Comparison of ENCODE assay signal across 8 mouse cellular contexts in the genomic region with DNA sequence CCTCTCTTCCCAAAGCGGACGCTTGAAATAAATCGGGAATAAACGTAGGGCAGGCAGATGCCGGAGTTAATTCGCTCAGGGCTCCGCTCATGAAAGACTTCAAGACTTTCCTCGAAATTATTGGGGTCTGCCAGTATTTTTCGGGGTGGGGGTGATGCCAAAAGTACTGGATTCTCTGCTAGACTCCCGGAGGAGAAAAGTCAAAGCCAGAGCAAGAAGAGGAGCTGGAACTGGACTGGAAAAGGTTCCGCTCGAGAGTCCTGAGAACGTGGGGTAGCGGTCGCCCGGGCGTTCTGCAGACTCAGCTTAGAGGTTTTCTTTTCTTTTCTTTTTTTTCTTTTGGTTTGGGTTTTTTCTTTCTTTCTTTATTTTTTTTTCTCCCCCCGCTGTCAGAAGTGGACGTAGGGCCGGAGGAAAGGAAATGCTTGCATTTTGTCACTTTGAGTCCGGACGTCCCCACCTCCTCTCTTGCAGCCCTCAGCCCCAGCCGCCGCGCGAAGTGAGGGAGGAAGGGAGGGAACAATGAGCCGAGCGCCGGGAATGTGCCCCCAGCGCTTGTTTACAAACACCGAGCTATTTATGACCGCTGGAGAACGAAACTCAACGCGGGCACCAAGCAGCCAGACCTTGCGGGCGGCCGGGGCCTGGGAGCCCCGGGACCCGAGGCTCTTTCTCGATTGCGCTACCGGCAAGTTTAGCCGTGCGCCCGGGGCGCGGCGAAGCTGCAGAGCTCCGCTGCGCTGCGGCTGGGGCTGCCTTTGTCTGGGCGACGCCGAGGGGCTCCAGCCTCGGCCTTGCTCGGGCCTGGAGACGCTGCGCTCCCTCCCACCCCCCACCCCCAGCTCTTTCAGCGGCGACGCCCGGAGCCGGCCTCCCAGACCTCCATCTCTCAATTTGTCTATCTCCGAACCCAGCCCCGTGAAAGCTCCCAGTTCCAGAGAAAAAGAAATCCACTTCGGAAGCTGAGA. TPM values are rescaled to one million over a fixed set of nuclear protein-coding genes. Genes with fewer than 3 reads are reported as not detected.
A peak's percentile ranks its signal among the peaks of the same experiment; 100 is the strongest.
DNase-seq lines count a peak whose midpoint lies in the region; ATAC-seq and TF ChIP-seq lines count a peak whose summit lies in the region.

No protein-coding gene starts in this region.

- WGBS in embryonic facial prominence, embryonic 15.5 days = under 1% methylated on average over 67 of the region's 67 CpGs
- under 1% methylated on average over 67 of the region's 67 CpGs for WGBS in limb, embryonic 14.5 days
- WGBS in midbrain, postnatal 0 days = under 1% methylated on average over 65 of the region's 67 CpGs

- H3K4me2 ChIP-seq in embryonic facial prominence, embryonic 15.5 days (replicated peaks) = peak overlapping the region; percentile 81
- peak overlapping the region; percentile 95 for H3K4me2 ChIP-seq in limb, embryonic 14.5 days (replicated peaks; ENCODE audit: low read depth, low read length, severe bottlenecking)
- H3K4me2 ChIP-seq in midbrain, postnatal 0 days (ENCODE audit: low read depth, low read length, poor library complexity, severe bottlenecking) = peak overlapping the region; percentile 98

- peak; percentile 52 for ATAC-seq in embryonic facial prominence, embryonic 15.5 days (ENCODE audit: insufficient number of reproducible peaks, low FRiP score, low TSS enrichment, low read depth)
- ATAC-seq in limb, embryonic 14.5 days (ENCODE audit: low FRiP score, low read depth) = peak; percentile 34
- ATAC-seq in midbrain, postnatal 0 days (ENCODE audit: low FRiP score) = peak; percentile 26; the same call in 1 of the 2 replicates

- intact Hi-C loops in heart, postnatal 10 days (cut with DNase I) = loop anchor here (5.0 to 10.0 kb wide), 5 partner anchors 1005 to 1737 kb away; partner anchors contain the start of gene Etaa1

- H3K27ac ChIP-seq in layer of hippocampus, adult 2 months = peak overlapping the region; percentile 52
- peak overlapping the region; percentile 97 for H3K27ac ChIP-seq in embryonic facial prominence, embryonic 15.5 days (replicated peaks)
- H3K27ac ChIP-seq in limb, embryonic 14.5 days (replicated peaks; ENCODE audit: low read depth, low read length) = peak overlapping the region; percentile 85
- peak overlapping the region; percentile 89 for H3K27ac ChIP-seq in midbrain, postnatal 0 days (ENCODE audit: low read depth, low read length)

- DNase-seq in layer of hippocampus, adult 2 months (ENCODE audit: low spot score in 2 of 2) = no peak
- no peak for DNase-seq in layer of hippocampus, adult 11-12 months (ENCODE audit: low spot score)
- DNase-seq in adrenal gland, postnatal 10 days = peak; percentile 73
- DNase-seq in heart, postnatal 10 days = peak; percentile 80 to 84
- DNase-seq in limb, embryonic 14.5 days (ENCODE audit: low spot score) = peak; percentile 29
- DNase-seq in midbrain, postnatal 0 days (ENCODE audit: low spot score) = peak; percentile 51
- no peak for DNase-seq in T-cell, adult 2 months (ENCODE audit: low spot score)

- peaks cover 27% of the 10 kb centered on the region for H3K4me1 ChIP-seq in embryonic facial prominence, embryonic 15.5 days
- H3K4me1 ChIP-seq in limb, embryonic 14.5 days (ENCODE audit: control insufficient read depth, insufficient read depth, low read length) = peaks cover 2% of the 10 kb centered on the region
- no peaks in the 10 kb centered on the region for H3K4me1 ChIP-seq in midbrain, postnatal 0 days (ENCODE audit: insufficient read depth, low read length)

- TF ChIP-seq CTCF in layer of hippocampus, adult 2 months (conservative IDR thresholded peaks at IDR 0.05) = no peak
- no peak for TF ChIP-seq CTCF in midbrain, postnatal 0 days (IDR thresholded peaks at IDR 0.05)

- H3K27me3 ChIP-seq in embryonic facial prominence, embryonic 15.5 days = 0 out of 2 replicates have a peak, but pooled peaks cover 4% of the 10 kb centered on the region
- peaks cover 78% of the 10 kb centered on the region for H3K27me3 ChIP-seq in limb, embryonic 14.5 days (ENCODE audit: control insufficient read depth, insufficient read depth, low read length)
- peaks cover 3% of the 10 kb centered on the region; the same call in 1 of the 2 replicates for H3K27me3 ChIP-seq in midbrain, postnatal 0 days (ENCODE audit: insufficient read depth, low read length)

- H3K9me3 ChIP-seq in embryonic facial prominence, embryonic 15.5 days (replicated peaks) = no peaks in the 10 kb centered on the region
- no peaks in the 10 kb centered on the region for H3K9me3 ChIP-seq in limb, embryonic 14.5 days (ENCODE audit: control insufficient read depth, low read length)
- H3K9me3 ChIP-seq in midbrain, postnatal 0 days (ENCODE audit: low read length) = no peaks in the 10 kb centered on the region

- no peak for TF ChIP-seq POLR2A in limb, embryonic 14.5 days (IDR thresholded peaks at IDR 0.05; ENCODE audit: borderline replicate concordance, extremely low read depth, insufficient read depth, insufficient read length)

- peak overlapping the region; percentile 56 for H3K4me3 ChIP-seq in layer of hippocampus, adult 2 months
- H3K4me3 ChIP-seq in embryonic facial prominence, embryonic 15.5 days (replicated peaks) = peak overlapping the region; percentile 64
- H3K4me3 ChIP-seq in limb, embryonic 14.5 days (replicated peaks; ENCODE audit: low read length) = peak overlapping the region; percentile 56
- peak overlapping the region; percentile 68 for H3K4me3 ChIP-seq in midbrain, postnatal 0 days (ENCODE audit: low read depth, low read length)

- peak overlapping the region; percentile 81 for H3K9ac ChIP-seq in embryonic facial prominence, embryonic 15.5 days
- H3K9ac ChIP-seq in limb, embryonic 14.5 days (ENCODE audit: low read depth, low read length, severe bottlenecking) = peak overlapping the region; percentile 81
- H3K9ac ChIP-seq in midbrain, postnatal 0 days (replicated peaks; ENCODE audit: low read length, poor library complexity, severe bottlenecking) = peak overlapping the region; percentile 79

- H3K36me3 ChIP-seq in embryonic facial prominence, embryonic 15.5 days = no peaks in the 10 kb centered on the region
- H3K36me3 ChIP-seq in limb, embryonic 14.5 days (ENCODE audit: control insufficient read depth, insufficient read depth, low read length) = no peaks in the 10 kb centered on the region
- H3K36me3 ChIP-seq in midbrain, postnatal 0 days (ENCODE audit: insufficient read depth, low read length) = no peaks in the 10 kb centered on the region

RNA-seq across cellular contexts. Expression of gene Meis1, which starts 0.7 kb away (rescaled TPM):
- total RNA-seq in layer of hippocampus, adult 2 months (2021) = 1 to 10 TPM; 1.8 to 1.9 TPM
- 10 to 100 TPM; 42.5 to 47.2 TPM for total RNA-seq in adrenal gland, postnatal 10 days (2021)
- 48.3 and 52.1 TPM in 2 replicates for polyA plus RNA-seq in embryonic facial prominence, embryonic 15.5 days (2015; fragmentation: Nextera tagmentation; extraction: Ambion mirVana)
- total RNA-seq in heart, postnatal 10 days (2021) = 10 to 100 TPM; 26.9 to 44.1 TPM
- polyA plus RNA-seq in limb, embryonic 14.5 days (2012; rRNA removed) = 12.1 and 16.2 TPM in 2 replicates
- polyA plus RNA-seq in limb, embryonic 14.5 days (2014; fragmentation: Nextera tagmentation; extraction: Ambion mirVana) = 13.6 and 15.9 TPM in 2 replicates
- 28.6 and 40.1 TPM in 2 replicates for total RNA-seq in midbrain, postnatal 0 days (2014; rRNA removed)
- 16.1 and 18.8 TPM in 2 replicates for polyA plus RNA-seq in midbrain, postnatal 0 days (2015; fragmentation: Nextera tagmentation; extraction: Ambion mirVana)

Comparison
In these comparisons a context has a peak if more than half of its experiments do, and no peak if none do; other contexts are left out.
1. DNase-seq: peak in adrenal gland, postnatal 10 days (single experiment), heart, postnatal 10 days (2 of 2), limb, embryonic 14.5 days (single experiment) and midbrain, postnatal 0 days (single experiment); none in layer of hippocampus, adult 2 months (0 of 2), layer of hippocampus, adult 11-12 months (single experiment) and T-cell, adult 2 months (single experiment).
2. RNA of gene Meis1, which starts 0.7 kb away (total RNA-seq): 42.5 to 47.2 TPM in adrenal gland, postnatal 10 days, 26.9 to 44.1 TPM in heart, postnatal 10 days and 28.6 to 40.1 TPM in midbrain, postnatal 0 days; 1.8 to 1.9 TPM in layer of hippocampus, adult 2 months; every median in the first group is over 4 times any median in the second.
3. Peak in every context shown above with its lines, with median percentiles within 50 percentile points of each other: H3K27ac ChIP-seq, H3K4me3 ChIP-seq, ATAC-seq, H3K4me2 ChIP-seq and H3K9ac ChIP-seq.